In genomic region chr3:52268487-52268736, GRCm38 (mm10) we compare ENCODE assay signal across 8 mouse cellular contexts. TPM values are rescaled to one million over a fixed set of nuclear protein-coding genes. Genes with fewer than 3 reads are reported as not detected.
DNase-seq lines count a peak whose midpoint lies in the region; ATAC-seq and TF ChIP-seq lines count a peak whose summit lies in the region.

No protein-coding gene starts in this region.

- no peak; the same call in 1 of the 2 replicates for ATAC-seq in lung, embryonic 14.5 days (ENCODE audit: insufficient read depth)
- no peak for ATAC-seq in embryonic facial prominence, embryonic 15.5 days (ENCODE audit: insufficient number of reproducible peaks, low FRiP score, low TSS enrichment, low read depth)
- peak; percentile 57; the same call in 1 of the 2 replicates for ATAC-seq in intestine, embryonic 14.5 days (replicated peaks; ENCODE audit: low FRiP score, low TSS enrichment, low read depth)
- no peak for ATAC-seq in neural tube, embryonic 12.5 days (ENCODE audit: low FRiP score, low read depth)
- no peak for ATAC-seq in granulocyte monocyte progenitor cell, adult 5-6 weeks (replicated peaks; ENCODE audit: poor library complexity, severe bottlenecking)

- no peak for TF ChIP-seq CTCF in lung, embryonic 14.5 days (IDR thresholded peaks at IDR 0.05; ENCODE audit: low read depth)

- peaks cover 7% of the 10 kb centered on the region; the same call in 1 of the 2 replicates for H3K27me3 ChIP-seq in lung, embryonic 14.5 days (ENCODE audit: insufficient read depth, low read length)
- H3K27me3 ChIP-seq in embryonic facial prominence, embryonic 15.5 days: peaks cover 20% of the 10 kb centered on the region
- no peaks in the 10 kb centered on the region; the same call in 1 of the 2 replicates for H3K27me3 ChIP-seq in intestine, embryonic 14.5 days (replicated peaks; ENCODE audit: control insufficient read depth, insufficient read depth, low read length)
- peaks cover 53% of the 10 kb centered on the region for H3K27me3 ChIP-seq in neural tube, embryonic 12.5 days (replicated peaks)

- peak overlapping the region; percentile 76 for H3K4me3 ChIP-seq in lung, embryonic 14.5 days (ENCODE audit: low read depth, low read length)
- peak overlapping the region; percentile 86 for H3K4me3 ChIP-seq in embryonic facial prominence, embryonic 15.5 days (replicated peaks)
- H3K4me3 ChIP-seq in intestine, embryonic 14.5 days (ENCODE audit: low read depth, low read length): peak overlapping the region; percentile 94
- peak overlapping the region; percentile 72 for H3K4me3 ChIP-seq in neural tube, embryonic 12.5 days

- H3K36me3 ChIP-seq in lung, embryonic 14.5 days (ENCODE audit: insufficient read depth): no peaks in the 10 kb centered on the region
- H3K36me3 ChIP-seq in embryonic facial prominence, embryonic 15.5 days: no peaks in the 10 kb centered on the region
- no peaks in the 10 kb centered on the region for H3K36me3 ChIP-seq in intestine, embryonic 14.5 days (ENCODE audit: control insufficient read depth, insufficient read depth, low read length)
- H3K36me3 ChIP-seq in neural tube, embryonic 12.5 days: no peaks in the 10 kb centered on the region

- peak overlapping the region; percentile 79 for H3K9ac ChIP-seq in lung, embryonic 14.5 days
- H3K9ac ChIP-seq in embryonic facial prominence, embryonic 15.5 days: peak overlapping the region; percentile 87
- H3K9ac ChIP-seq in intestine, embryonic 14.5 days (ENCODE audit: low read length): peak overlapping the region; percentile 85
- peak overlapping the region; percentile 65 for H3K9ac ChIP-seq in neural tube, embryonic 12.5 days

- WGBS in lung, embryonic 14.5 days: under 1% methylated on average over 40 of the region's 40 CpGs
- WGBS in embryonic facial prominence, embryonic 15.5 days: 5% methylated on average over 35 of the region's 40 CpGs
- WGBS in intestine, embryonic 14.5 days: under 1% methylated on average over 28 of the region's 40 CpGs
- under 1% methylated on average over 40 of the region's 40 CpGs for WGBS in neural tube, embryonic 12.5 days

- no peaks in the 10 kb centered on the region for H3K9me3 ChIP-seq in lung, embryonic 14.5 days (ENCODE audit: low read depth, low read length)
- no peaks in the 10 kb centered on the region for H3K9me3 ChIP-seq in embryonic facial prominence, embryonic 15.5 days (replicated peaks)
- no peaks in the 10 kb centered on the region for H3K9me3 ChIP-seq in intestine, embryonic 14.5 days (ENCODE audit: control insufficient read depth, low read length)
- H3K9me3 ChIP-seq in neural tube, embryonic 12.5 days: no peaks in the 10 kb centered on the region

- peak overlapping the region; percentile 99 for H3K4me2 ChIP-seq in lung, embryonic 14.5 days
- H3K4me2 ChIP-seq in embryonic facial prominence, embryonic 15.5 days (replicated peaks): peak overlapping the region; percentile 90
- peak overlapping the region; percentile 99 for H3K4me2 ChIP-seq in intestine, embryonic 14.5 days (ENCODE audit: low read length)
- H3K4me2 ChIP-seq in neural tube, embryonic 12.5 days (replicated peaks): peak overlapping the region; percentile 85

- 0 out of 2 replicates have a peak, but pooled peaks cover 3% of the 10 kb centered on the region for H3K4me1 ChIP-seq in lung, embryonic 14.5 days (ENCODE audit: insufficient read depth)
- peaks cover 27% of the 10 kb centered on the region for H3K4me1 ChIP-seq in embryonic facial prominence, embryonic 15.5 days
- H3K4me1 ChIP-seq in intestine, embryonic 14.5 days (replicated peaks; ENCODE audit: control insufficient read depth, insufficient read depth, low read length): peaks cover 22% of the 10 kb centered on the region
- H3K4me1 ChIP-seq in neural tube, embryonic 12.5 days: peaks cover 16% of the 10 kb centered on the region

- DNase-seq in lung, embryonic 14.5 days: no peak
- no peak for DNase-seq in lung, postnatal 10 days
- no peak for DNase-seq in intestine, embryonic 14.5 days (ENCODE audit: low spot score)
- DNase-seq in T-cell, adult 2 months (ENCODE audit: low spot score): no peak
- no peak for DNase-seq in retina, postnatal 1 day

- peak overlapping the region; percentile 86 for H3K27ac ChIP-seq in lung, embryonic 14.5 days (ENCODE audit: low read depth)
- H3K27ac ChIP-seq in embryonic facial prominence, embryonic 15.5 days (replicated peaks): peak overlapping the region; percentile 94
- H3K27ac ChIP-seq in intestine, embryonic 14.5 days (ENCODE audit: low read depth): peak overlapping the region; percentile 90
- H3K27ac ChIP-seq in neural tube, embryonic 12.5 days: no peak overlapping the region

RNA-seq across cellular contexts. Expression of gene Foxo1, which starts 0.3 kb away (rescaled TPM):
- polyA plus RNA-seq in lung, embryonic 14.5 days (2014; fragmentation: Nextera tagmentation; extraction: Ambion mirVana): 7.0 and 7.3 TPM in 2 replicates
- 8.2 and 8.9 TPM in 2 replicates for polyA plus RNA-seq in embryonic facial prominence, embryonic 15.5 days (2015; fragmentation: Nextera tagmentation; extraction: Ambion mirVana)
- 7.5 and 8.2 TPM in 2 replicates for polyA plus RNA-seq in intestine, embryonic 14.5 days (2014; fragmentation: Nextera tagmentation; extraction: Ambion mirVana)
- polyA plus RNA-seq in neural tube, embryonic 12.5 days (2016; fragmentation: Nextera tagmentation; extraction: Ambion mirVana): 3.7 and 4.3 TPM in 2 replicates
- total RNA-seq in granulocyte monocyte progenitor cell, adult 5-6 weeks (2014; fragmentation: Nextera tagmentation): 1.8 and 2.6 TPM in 2 replicates
- 0.39 and 0.46 TPM in 2 replicates for total RNA-seq in granulocyte monocyte progenitor cell, adult 5-6 weeks (2017)
